Mouse (Mus musculus) layer of hippocampus, postnatal 36 days (tissue): Measurements from ENCODE around the gene Abcg8. TPM values are rescaled to one million over a fixed set of nuclear protein-coding genes. Genes with fewer than 3 reads are reported as not detected.

ENCODE experiments used
- DNase-seq, 2 experiments: peaks; one replicate each; pipeline ENCODE4 v3.0.0; 2022
- total RNA-seq, 2 experiments: library from RNA; stranded (reverse); gene quantifications; 2 replicates each; pipeline ENCODE4 v1.2.3; 2021

The Abcg8 gene
- total RNA-seq, 2 experiments from 2014 or later: not detected

DNA sequence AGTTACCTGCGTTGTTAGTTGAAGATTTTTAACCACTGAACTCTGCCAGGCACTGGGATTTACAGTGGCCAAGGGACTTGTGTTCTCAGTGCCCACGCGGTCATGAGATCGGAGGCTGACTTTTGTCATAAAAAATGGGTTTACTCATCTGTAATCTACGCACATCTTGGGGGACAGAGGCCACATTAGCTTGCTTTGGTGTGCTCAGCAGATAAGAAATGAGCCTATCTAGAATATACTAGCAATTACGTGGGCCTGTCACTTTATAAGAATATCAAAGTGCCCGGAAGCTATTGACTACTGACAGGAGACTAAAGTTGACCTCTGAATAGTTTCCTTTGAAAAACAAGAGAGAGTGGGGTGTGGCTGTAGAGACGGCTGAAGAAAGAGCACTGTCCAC, 17.2 kb upstream of the Abcg8 start:
- no peak for DNase-seq

DNA sequence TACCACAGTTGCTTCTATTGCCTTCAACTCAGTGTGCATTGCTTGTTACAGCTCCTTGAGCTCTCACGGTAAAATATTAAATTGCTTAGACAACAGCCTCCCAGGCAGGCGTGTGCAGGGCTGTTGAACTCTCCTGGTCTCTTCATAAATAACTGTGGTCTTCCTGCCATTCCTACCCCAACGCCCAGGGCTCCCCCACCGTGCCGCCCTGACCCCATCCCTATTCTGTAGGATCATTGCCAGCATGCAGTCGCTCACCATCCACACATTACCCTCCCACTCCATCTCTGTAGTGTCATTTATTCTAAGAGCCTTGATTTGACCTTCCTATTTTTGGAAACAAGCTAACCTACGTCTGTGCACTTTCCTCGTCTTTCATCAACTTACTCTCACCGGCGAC, 11.0 kb upstream of the Abcg8 start:
- DNase-seq: no peak

DNA sequence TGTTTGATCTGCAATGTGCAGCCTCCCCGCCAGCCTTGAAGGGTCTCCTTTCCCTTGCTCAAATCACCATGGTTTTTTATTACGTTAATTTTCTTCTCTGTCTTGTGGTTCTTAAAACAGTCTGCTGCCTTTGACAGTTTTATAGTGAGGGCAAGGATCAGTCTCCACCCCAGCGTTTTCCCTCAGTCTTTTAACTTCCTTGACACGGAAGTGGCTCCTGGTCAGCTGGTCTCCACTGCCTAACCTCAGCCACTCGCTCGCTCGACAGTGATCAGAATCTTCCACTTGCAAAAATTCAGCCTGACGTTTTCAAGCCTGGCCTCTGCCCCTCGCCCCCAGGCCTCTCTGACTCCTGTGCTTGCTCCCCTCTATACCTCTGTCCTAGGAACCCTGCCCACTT, 10.4 kb upstream of the Abcg8 start:
- DNase-seq: no peak

DNA sequence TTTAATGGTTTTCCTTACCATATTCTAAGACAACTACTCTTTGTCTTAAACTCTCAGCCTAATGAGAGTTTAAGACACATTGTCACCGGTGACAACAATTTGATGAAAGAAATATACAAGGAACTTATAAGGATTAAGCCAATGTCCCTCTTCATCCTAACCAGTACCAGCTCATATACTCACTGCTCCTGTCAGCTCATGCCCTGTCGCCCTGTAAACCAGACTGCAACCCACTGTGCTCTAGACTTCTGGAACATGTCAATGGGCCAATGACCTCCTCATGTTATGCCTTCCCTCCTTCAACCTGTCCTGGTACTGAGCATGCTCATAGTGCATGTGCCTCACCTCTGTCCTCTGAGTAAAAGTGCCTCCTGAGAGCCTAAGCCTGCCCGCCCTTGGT, 8.3 kb upstream of the Abcg8 start:
- no peak for DNase-seq

DNA sequence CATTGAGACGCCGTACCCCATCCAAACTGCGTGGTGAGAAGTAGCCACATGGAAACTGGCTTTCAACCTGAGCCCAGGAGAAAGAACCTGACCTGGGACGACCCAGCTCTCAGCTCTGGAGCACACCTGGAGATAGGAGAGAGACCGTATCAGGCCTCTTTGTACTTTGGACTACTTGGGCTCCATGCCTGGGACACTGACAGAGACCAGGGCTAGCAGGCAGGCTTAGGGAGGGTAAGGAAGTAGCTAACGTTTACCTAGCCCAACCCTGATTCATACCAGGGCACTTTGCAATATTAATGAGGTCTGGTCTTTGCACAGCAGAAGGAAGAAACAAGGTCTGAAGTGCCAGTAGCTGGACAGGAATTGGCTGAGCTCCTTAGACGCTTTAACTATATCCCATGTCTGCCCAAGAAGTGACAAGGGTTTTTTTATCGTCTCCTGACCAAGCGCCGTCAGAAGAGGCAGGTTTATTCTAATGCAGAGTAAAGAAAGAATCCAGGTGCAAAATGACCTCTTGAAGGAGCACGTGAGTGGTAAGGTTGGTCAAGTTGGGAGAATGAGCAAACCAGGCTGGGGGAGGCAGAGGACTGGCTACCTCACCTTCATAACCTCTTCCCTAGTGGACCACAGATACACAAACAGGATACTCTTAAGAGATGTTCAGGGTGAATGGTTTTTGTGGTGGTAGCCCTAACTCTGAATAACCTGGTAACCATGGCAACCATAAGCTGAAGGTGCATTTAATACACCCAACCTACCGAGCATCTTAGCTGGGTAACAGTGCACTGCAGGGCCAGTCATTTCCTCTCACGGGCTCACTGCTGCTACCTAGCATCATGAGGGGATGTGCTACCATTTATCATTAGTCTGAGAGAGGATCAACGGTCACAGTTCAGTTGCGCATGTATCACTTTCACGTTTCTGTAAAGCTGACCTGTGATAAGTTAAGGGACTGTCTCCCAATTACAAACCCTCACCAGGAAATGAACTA, 3.4 kb upstream of the Abcg8 start:
- no peak for DNase-seq

DNA sequence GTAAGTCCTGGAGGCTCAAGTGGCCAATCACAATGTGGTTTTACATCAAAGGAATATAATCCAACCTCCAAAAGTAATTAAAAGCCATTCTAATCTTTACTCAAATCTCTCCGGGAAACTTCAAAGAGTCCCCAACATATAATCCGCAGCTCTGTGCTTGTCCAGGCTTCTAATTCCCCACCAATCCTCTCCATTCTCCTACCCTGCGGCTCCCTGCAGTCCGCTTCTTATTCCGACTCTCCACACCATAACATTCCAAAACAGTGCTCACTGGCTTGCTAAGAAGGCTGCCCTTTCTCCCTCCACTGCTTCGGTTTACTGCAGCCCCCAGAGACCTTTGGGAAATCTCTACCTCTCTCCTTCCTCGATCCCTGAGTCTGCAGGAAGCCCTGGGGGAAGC, 2.1 kb upstream of the Abcg8 start:
- DNase-seq: no peak

DNA sequence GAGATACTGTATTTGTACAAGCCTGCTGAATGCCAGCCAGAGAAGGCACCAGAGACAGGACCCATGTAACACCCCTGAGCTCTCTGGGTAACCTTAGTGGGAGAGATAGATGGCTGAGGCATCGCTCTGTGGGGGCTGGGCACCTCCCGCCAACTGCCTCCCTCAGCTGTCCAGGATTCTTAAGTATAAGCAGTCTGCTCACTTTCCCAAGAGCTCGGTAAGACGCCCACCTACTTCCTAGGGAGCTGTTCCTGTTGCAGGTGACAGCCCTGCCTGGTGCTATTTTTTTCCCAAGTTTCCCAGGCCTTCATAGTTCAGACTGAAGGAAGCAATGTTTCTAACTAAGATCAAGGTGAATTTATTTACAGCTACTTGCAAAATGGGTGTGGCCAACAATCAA, 898 bp upstream of the Abcg8 start:
- no peak for DNase-seq

DNA sequence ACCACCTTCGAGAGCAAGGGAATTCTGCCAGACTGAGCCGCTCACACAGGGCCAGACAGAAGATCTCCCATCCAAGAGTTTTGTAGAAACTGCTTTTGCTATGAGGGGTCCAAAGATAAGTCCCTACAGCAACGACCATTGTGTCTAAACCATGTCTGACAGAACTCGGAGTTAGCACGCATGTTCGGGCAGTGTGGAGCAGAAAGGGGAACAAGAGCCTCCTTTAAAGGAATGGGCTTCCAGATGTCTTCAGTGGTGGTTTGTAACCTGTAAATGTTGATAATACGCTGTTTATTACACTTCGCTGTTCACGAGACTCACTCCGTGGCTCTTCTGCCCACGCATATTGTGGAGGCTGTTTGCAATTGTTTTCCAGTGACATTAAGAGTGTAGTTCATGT, 1.5 kb downstream of the Abcg8 start:
- DNase-seq: no peak

DNA sequence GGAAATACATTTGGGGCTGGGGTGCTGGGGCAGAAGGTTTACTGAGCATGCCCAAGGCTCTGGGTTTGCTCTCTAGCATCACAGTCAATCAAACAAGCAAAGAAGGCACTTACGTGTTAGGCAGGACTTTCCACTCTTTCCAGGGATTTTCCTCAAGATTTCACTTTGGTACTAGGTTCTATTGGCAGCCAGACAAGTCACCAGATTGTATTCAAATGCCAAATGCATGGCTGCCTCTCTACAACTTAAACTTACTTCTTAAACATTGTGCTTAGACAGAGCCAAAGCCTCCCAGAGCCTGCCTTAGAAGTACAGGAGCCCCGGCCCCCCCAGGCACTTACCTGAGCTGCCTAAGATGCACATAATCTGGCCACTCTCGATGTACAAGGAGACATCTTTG, 5.6 kb downstream of the Abcg8 start:
- no peak for DNase-seq

DNA sequence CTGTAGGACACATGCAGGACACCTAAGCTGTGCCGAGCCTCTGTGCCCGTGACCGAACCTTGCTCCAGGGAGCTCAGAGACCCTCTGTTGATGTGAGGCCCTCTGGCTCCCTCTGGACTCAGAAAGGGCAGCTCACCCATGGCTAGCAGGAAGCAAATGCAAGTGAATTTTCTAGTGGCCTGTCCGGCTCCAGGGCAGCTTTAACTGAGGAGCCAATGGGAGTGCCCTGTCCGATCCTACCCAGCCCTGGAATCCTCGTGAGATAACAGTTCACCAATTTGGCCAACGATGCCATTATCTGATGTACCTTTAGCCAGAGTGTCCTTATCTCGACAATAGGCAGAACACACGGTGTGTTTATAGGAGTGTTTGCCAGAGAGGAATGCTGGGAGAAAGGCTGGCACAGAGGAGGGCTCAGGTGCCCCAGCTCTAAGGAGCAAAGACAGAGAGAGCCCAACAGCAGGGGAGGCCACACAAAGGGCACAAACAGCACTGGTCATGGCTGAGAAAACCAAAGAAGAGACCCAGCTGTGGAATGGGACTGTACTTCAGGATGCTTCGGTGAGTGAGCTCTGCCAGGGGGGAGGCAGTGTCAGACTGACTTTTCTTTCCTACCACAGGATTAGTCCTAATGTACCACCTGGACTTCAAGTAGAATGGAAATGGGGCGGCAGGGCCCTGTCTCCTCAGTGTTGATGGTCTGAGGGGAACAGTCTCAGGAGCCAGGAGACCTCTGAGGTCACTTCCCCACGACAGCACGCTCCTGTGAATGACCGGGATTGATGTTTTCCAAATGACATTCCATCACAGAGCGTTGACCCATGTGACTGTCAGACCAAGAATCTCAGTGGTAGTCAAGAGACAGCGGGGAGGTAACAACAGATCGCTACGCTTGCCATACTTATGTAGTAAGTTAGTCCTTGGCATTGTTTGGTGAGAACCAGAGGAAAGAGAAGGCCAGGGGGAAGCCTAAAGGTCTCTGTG, 6.9 kb downstream of the Abcg8 start, which contains the start of gene Abcg5:
Gene Abcg5 (minus strand): TSS at position 278 of the 984 bp plus-strand sequence.
- DNase-seq: no peak

DNA sequence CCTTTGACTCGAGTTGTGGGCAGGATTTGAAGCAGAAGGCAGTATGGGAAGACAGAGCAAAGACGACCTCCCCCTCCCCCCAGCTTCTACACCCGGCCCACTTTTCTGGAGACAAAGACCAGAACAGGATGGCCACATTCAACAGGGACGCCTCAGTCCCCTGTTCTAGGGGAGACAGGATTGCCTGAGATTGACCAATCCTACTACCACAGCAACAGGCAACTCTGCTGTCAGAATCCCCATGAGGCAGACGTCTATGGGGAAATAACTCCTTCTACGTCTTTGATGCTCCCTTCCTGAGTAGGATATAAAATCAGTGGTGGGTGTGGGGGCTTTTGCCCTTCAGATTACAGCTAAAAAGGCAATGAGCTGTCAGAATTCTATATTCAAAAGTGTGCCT, 8.2 kb downstream of the Abcg8 start:
- no peak for DNase-seq

DNA sequence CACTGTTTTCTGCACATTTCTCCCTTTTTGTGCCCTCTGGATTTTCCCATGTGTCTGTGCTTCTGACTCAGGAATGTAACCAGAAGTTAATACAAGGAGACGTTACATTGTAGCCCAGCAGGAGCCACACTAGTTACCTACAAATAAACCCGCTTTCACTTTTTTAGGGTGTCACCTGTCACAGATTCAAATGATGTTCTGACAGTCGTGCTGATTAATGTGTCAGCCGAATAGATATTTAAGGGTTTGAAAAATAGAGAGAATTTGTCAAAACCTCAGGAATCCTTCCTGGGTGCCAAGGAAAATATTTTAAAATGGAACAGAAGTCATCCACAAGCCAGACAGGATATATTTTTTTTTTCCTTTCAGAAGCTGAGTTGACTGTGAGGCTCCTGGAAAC, 9.2 kb downstream of the Abcg8 start:
- DNase-seq: no peak

DNA sequence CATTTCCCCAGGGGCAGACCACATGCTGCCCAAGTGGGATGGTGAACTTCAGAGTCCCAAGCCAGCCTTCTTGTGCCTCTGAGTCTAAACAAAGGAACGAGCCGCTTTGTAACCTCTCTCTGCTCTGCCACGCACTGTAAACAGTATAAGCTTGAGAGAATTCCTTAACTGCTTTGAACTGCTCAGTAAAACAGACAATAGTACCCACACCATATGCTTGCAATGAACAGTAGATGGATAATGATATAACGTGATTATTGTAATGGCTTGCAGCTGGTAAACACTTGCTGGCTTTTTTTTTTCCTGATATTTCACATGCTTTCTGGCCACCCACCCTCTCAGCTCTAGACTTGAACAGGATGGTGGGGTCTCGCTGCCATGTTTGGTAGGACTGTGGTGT, 11.9 kb downstream of the Abcg8 start:
- no peak for DNase-seq

DNA sequence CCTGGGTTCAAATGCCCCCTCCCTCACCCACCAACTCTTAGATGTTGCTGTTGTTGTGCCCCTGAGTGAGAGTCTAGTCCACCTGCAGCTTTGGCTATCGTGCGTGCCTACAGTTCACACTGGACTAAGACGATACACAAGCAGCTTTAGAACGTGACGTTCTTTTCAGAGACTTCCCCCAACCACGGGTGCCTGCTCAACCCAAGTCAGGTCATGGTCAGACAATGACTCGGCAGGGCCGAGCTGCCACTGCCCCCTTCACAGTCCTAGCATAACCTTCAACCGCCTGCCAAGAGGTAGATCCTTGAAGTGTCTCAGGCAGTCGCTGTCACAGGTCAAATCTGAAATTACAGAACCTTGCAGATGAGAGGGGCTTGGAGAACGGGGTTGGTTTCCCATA, 12.7 kb downstream of the Abcg8 start:
- no peak for DNase-seq

DNA sequence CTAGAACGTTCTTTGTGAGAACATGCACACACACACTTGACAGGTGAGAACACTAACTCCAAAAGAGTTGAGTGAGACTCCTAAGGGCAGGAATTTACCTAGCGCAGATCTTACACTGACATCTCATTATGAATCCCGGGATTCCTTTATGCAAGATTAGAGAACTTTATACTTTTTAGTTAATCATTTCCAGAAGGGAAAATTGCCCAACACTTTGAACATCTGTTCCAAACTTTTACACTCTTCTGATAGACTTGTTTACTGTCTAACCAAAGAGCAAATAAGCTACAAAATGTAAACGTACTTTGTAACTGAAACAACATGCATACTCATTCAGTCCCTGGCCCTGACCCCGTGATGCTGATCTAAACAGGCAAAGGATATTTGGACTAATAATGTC, 13.2 kb downstream of the Abcg8 start:
- no peak for DNase-seq

DNA sequence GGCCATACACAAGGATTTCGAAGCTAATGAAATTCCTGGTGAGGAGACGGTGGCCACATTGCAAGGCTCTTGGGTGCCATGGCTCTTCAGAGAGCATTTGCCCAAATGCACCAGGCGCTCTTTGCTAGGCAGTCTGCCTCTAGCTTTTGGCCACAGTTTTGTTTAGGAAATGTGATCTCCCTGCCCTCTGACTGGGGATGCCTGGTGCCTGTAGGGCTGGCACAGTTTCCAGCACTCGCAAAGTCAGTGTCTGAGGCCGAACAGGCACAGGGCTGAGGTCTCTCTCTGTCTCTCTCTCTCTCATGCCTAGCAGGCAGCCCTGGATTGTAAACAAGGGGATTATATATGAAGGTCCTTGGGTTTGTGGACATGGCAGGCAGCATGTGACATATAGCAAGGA, 14.0 kb downstream of the Abcg8 start:
- DNase-seq: no peak

DNA sequence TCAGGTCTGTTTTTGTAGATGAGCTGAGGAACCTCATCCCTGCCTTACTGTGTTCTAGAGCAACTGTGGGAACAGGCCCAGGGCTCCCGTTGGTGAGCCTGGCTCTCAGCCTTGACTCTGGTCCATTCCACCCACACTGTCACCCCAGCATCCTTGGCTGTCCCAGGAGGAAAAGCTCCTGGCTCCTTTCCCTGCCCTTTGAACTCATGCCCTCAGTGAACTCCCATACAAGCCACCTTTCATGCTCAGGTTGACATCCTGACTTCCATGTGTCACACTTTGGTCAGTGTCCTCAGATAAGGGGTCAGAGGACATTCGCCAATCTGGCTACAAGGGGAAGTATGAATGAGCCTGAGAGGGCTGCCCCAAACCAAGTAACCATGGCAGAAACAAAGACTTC, 17.6 kb downstream of the Abcg8 start:
- no peak for DNase-seq

DNA sequence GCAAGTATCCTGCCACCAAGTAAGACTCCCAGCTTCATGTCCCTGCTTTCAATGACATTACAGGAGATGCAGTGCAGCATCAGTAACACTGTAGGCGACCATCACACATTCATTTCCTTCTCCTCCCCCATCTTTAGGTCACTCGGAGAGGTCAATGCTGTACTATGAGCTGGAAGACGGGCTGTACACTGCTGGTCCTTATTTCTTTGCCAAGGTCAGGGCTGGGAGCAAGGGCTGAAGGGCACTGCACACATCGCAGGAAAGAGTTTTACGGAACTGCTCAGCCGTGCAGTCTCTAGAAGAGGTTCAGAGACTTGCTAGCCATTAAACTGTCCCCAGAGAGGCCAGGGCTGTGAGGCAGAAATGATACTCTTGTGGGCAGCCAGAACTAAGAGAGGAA, 20.4 kb downstream of the Abcg8 start:
- DNase-seq: no peak

DNA sequence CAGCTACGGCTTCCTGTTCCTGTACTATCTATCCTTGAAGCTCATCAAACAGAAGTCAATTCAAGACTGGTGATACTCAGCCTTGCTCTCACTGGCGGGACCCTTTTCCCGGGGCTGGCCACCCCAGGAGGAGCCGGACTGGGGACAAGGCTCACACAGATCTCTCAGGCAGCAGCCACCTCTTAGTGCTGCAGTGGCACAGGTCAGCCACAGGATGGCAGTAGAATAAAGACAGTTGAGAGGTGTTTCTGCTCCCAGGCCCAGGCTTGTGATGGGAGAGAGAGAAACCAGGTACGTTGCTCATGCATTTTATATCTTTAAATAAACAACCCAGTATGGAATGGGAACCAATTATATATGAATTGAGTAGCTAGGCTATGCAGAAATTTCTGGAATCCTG, 22.6 kb downstream of the Abcg8 start:
- DNase-seq: peak; percentile 64 to 66

DNA sequence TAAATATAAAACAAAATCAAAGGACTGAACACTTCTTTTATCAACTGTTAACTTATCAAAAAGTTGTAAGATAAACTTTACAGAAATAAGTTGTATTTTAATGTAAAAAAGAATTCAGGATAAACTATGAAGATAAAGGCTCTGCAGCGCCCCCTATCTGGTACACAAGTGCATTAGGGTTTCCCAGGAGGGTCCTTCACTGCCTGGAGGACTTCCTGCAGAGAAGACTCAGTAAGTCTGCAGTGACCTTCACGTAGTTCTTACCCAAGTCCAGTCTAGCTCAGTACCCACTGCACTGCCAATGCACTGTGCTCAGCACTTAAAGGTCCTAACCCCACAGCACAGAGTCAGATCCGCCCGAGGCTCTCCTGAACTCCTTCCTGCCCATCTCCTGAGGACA, 31.3 kb downstream of the Abcg8 start:
- DNase-seq: no peak

DNA sequence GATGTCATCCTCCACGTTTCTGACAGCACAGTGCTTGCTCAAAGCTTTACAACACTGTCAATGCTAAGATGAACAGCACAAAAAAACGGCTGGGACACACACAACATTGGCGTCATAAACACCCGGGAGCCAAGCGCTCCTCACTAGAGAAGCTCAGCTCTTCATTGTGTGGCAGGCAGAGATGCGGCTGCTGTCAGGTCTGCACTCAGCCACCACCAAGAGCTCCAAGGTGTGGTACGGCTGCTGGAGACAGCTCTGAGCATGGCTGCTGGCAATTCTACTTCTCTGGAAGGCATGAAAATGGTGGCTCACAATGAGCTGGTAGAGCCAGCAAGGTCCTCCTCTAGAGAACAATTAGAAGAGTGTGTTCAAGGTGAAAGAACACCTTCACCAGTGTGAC, 32.7 kb downstream of the Abcg8 start:
- no peak for DNase-seq

DNA sequence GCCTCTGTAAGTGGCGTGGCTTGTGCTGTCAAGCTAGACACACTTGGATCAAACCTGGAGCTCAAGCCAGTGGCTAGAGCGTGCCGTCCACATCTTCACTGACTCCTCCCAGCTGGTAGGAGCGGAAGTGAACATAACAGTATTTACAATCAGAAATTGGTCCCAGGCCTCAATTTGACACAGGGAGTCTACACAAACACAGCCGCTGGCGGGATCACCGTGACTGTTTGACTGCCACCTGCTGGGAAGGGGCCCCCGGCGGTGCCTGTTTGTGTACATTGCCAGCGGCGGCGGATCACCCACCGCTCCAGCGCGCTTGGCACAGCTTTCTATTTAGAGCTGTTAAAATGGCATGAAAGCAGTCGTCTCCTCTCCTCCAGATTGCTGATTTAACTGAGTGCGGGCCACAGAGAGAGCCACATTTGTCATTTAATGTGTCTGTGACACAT, 33.3 kb downstream of the Abcg8 start:
- DNase-seq: peak; percentile 34 to 37

DNA sequence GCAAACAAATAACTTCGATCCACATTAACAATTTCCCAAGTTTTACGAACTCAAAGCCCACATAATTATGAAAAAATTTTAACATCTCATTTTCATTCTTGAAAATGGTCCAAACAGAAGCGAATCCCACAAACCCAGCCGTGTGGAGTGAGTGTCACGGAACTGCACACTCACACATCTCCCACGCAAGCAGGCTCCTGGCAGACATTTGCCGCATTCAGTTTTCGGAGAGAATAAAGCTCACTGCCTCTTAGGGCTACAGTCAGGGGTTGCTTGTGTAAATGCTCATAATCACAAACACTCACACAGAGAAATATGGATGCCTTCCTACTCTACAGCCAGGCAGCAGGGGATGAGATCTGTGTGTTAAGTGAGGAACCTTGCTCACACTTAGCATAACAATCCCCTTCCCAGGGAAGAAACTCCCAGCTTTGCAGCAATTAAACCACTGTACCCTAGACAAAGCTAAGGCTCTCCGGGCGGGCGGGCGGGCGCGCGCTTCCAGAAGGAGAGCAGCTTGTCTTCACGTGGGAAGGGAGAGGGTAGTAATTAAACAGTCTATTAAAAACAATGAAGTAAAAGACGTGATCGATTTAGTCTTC, 37.6 kb downstream of the Abcg8 start:
- peak; percentile 27 to 39 for DNase-seq
